Mouse (Mus musculus): ENCODE measurements around the gene Ptpdc1. TPM values are rescaled to one million over a fixed set of nuclear protein-coding genes. Genes with fewer than 3 reads are reported as not detected.

The Ptpdc1 gene
- polyA plus RNA-seq, 1 experiment from 2014 or later = 21.6 TPM

MicroRNA genes within 50 kb of the gene (microRNA counts, 519-probe panel; counts per million panel counts)
- 7,528 counts per million, percentile 98 among the panel's probes with 10 or more counts for microRNA mmu-let-7a
- microRNA mmu-let-7d = 6,607 counts per million, percentile 88 among the panel's probes with 10 or more counts
- microRNA mmu-let-7f = 6,331 counts per million, percentile 84 among the panel's probes with 10 or more counts

Small RNA genes lying within 50 kb of the gene (microRNA-seq; reads per million reads assigned to microRNA genes)
- gene Gm24111 = not detected
- gene Mirlet7a-1 = 271 reads per million, percentile 63 among the genes with 10 or more reads in this experiment
- gene Mirlet7d = 6,382 reads per million, percentile 93 among the genes with 10 or more reads in this experiment
- gene Mirlet7f-1 = not detected

Other genes with a start within 250 kb of the Ptpdc1 start
- gene Zfp169, start 112.2 kb downstream of the Ptpdc1 start, polyA plus RNA-seq (2014; fragmentation: Nextera tagmentation; extraction: Ambion mirVana) = 6.8 and 9.4 TPM in 2 replicates
- 2.9 and 3.4 TPM in 2 replicates for gene A830005F24Rik, start 112.1 kb downstream of the Ptpdc1 start, polyA plus RNA-seq (2014; fragmentation: Nextera tagmentation; extraction: Ambion mirVana)
- not detected in 2 replicates for gene Barx1, start 37.3 kb upstream of the Ptpdc1 start, polyA plus RNA-seq (2014; fragmentation: Nextera tagmentation; extraction: Ambion mirVana)
- 10.8 and 11.2 TPM in 2 replicates for gene Phf2, start 245.5 kb upstream of the Ptpdc1 start, polyA plus RNA-seq (2014; fragmentation: Nextera tagmentation; extraction: Ambion mirVana)

Measured in hindbrain, embryonic 14.5 days (tissue).